Mouse (Mus musculus) ES-E14 (cell line): ENCODE measurements around the gene Slitrk1. TPM values are rescaled to one million over a fixed set of nuclear protein-coding genes. Genes with fewer than 3 reads are reported as not detected.

Source experiments
- DNase-seq: peaks from one replicate; pipeline ENCODE4 v3.0.0-alpha.2; 2013; ENCODE audit warnings: low read depth, low spot score
- H3K27ac ChIP-seq: 2 replicates; pipeline ENCODE4 v1.5.1; 2012; ENCODE audit warnings: low read depth, mild to moderate bottlenecking, low read length, moderate library complexity, mixed read lengths; ENCODE audit not compliant: poor library complexity, insufficient read depth, severe bottlenecking
- H3K36me3 ChIP-seq: 2 replicates; pipeline ENCODE4 v1.6.1; 2012; ENCODE audit warnings: mild to moderate bottlenecking, low read length, moderate library complexity, mixed read lengths; ENCODE audit not compliant: control insufficient read depth, poor library complexity, insufficient read depth, severe bottlenecking
- H3K4me1 ChIP-seq, 2 experiments: fragments of 150-350 bp in 1 of 2; sonication (generic) in 1 of 2; 2 replicates each; pipeline ENCODE4 v1.6.1; 2012; ENCODE audit warnings: low read length in 2 of 2, mild to moderate bottlenecking in 1 of 2, mixed read lengths in 1 of 2; ENCODE audit not compliant: control insufficient read depth in 2 of 2, insufficient read depth in 2 of 2, poor library complexity in 1 of 2
- H3K4me3 ChIP-seq, 2 experiments: fragments of 150-350 bp in 1 of 2; sonication (generic) in 1 of 2; 2 replicates each; pipeline ENCODE4 v1.5.1; 2012; ENCODE audit warnings: low read length in 2 of 2, low read depth in 1 of 2, mild to moderate bottlenecking in 1 of 2, mixed read lengths in 1 of 2; ENCODE audit not compliant: insufficient read depth in 1 of 2, poor library complexity in 1 of 2, severe bottlenecking in 1 of 2
- H3K9ac ChIP-seq: 2 replicates; pipeline ENCODE4 v1.6.1; 2012; ENCODE audit warnings: low read depth, mild to moderate bottlenecking, low read length, mixed read lengths; ENCODE audit not compliant: poor library complexity, insufficient read depth, severe bottlenecking
- H3K9me3 ChIP-seq: fragments of 150-350 bp; sonication (generic); 2 replicates; pipeline ENCODE4 v1.6.1; 2012; ENCODE audit warnings: low read depth, mild to moderate bottlenecking, low read length; ENCODE audit not compliant: control insufficient read depth, insufficient read depth
- CHD2 ChIP-seq: IDR thresholded peaks from 2 replicates; pipeline ENCODE4 v1.6.1; 2014; ENCODE audit warnings: mild to moderate bottlenecking, low read depth, low read length, inconsistent platforms
- HCFC1 ChIP-seq: IDR thresholded peaks from 2 replicates; pipeline ENCODE4 v1.6.1; 2012; ENCODE audit warnings: low read length, inconsistent platforms, borderline replicate concordance; ENCODE audit not compliant: insufficient read depth
- MAFK ChIP-seq: IDR thresholded peaks from 2 replicates; pipeline ENCODE4 v1.6.1; 2014; ENCODE audit warnings: mild to moderate bottlenecking, low read depth, low read length, inconsistent platforms; ENCODE audit not compliant: insufficient read depth
- ZC3H11A ChIP-seq: IDR thresholded peaks from 2 replicates; pipeline ENCODE4 v1.6.1; 2012; ENCODE audit warnings: low read depth, mild to moderate bottlenecking, inconsistent platforms, low read length, borderline replicate concordance
- ZNF384 ChIP-seq: IDR thresholded peaks from 2 replicates; pipeline ENCODE4 v1.6.1; 2012; ENCODE audit warnings: low read depth, low read length, inconsistent platforms
- in situ Hi-C, 2 experiments: fragments of 600-800 bp; cut with MboI; formaldehyde crosslinking; loops; one replicate each; pipeline ENCODE4 v1.15.1; 2025; ENCODE audit warnings: low sequenced_read_pairs in 2 of 2, inconsistent platforms in 1 of 2; ENCODE audit not compliant: unreplicated experiment in 2 of 2
- total RNA-seq: library from RNA; depleted of rRNA; stranded (reverse); fragments of 300-350 nt; gene quantifications from 2 replicates; pipeline ENCODE4 v1.2.3, GENCODE M21; 2012

The Slitrk1 gene
- total RNA-seq, 1 experiment: not detected

- DNase-seq: no peak
- Histone ChIP-seq H3K36me3 (no peaks in the 10 kb centered on the region), H3K9me3 (no peaks in the 10 kb centered on the region), H3K4me1 (peaks cover 0 to 2% of the 10 kb centered on the region in 2 experiments; a peak in 1 of 4 replicates), H3K4me3 (no peak overlapping the region), H3K27ac (no peak overlapping the region), H3K9ac (no peak overlapping the region)
- in situ Hi-C loops: no loop called here
- TF ChIP-seq MAFK (no peak), ZC3H11A (no peak), ZNF384 (no peak), CHD2 (no peak), HCFC1 (no peak)
These were observed 1.7 kb downstream of the Slitrk1 start for GRCm38 (mm10) chr14:108912021-108912875.

GRCm38 (mm10) chr14:108911138-108911841 is 2.7 kb downstream of the Slitrk1 start:
- Histone ChIP-seq H3K9me3 (no peaks in the 10 kb centered on the region), H3K4me3 (peak overlapping the region; percentile 44 to 49; a peak in 3 of 4 replicates), H3K27ac (no peak overlapping the region), H3K4me1 (peaks cover 0 to 2% of the 10 kb centered on the region in 2 experiments; a peak in 1 of 4 replicates), H3K9ac (no peak overlapping the region), H3K36me3 (no peaks in the 10 kb centered on the region)
- DNase-seq: no peak
- TF ChIP-seq MAFK (no peak), CHD2 (no peak), HCFC1 (no peak), ZC3H11A (no peak), ZNF384 (no peak)
- in situ Hi-C loops: no loop called here

GRCm38 (mm10) chr14:108910449-108911137 is 3.4 kb downstream of the Slitrk1 start:
- no peaks in the 10 kb centered on the region for H3K36me3 ChIP-seq
- peak overlapping the region in 1 of 2 experiments; percentile 44; a peak in 3 of 4 replicates for H3K4me3 ChIP-seq
- in situ Hi-C loops: no loop called here
- H3K4me1 ChIP-seq: peaks cover 0 to 2% of the 10 kb centered on the region in 2 experiments; a peak in 1 of 4 replicates
- H3K9me3 ChIP-seq: no peaks in the 10 kb centered on the region
- TF ChIP-seq ZNF384 (no peak), MAFK (no peak), CHD2 (no peak), ZC3H11A (no peak), HCFC1 (no peak)
- H3K27ac ChIP-seq: no peak overlapping the region
- no peak overlapping the region for H3K9ac ChIP-seq
- DNase-seq: no peak

- DNase-seq: no peak
- H3K9me3 ChIP-seq: no peaks in the 10 kb centered on the region
- no peak overlapping the region for H3K9ac ChIP-seq
- in situ Hi-C loops: no loop called here
- H3K4me3 ChIP-seq: no peak overlapping the region
- H3K36me3 ChIP-seq: no peaks in the 10 kb centered on the region
- H3K27ac ChIP-seq: no peak overlapping the region
- TF ChIP-seq ZC3H11A (no peak), MAFK (no peak), HCFC1 (no peak), CHD2 (no peak)
- H3K4me1 ChIP-seq: peaks cover 0 to 2% of the 10 kb centered on the region in 2 experiments; a peak in 1 of 4 replicates
These were observed 4.5 kb downstream of the Slitrk1 start for GRCm38 (mm10) chr14:108909336-108909953.
